Mouse (Mus musculus): ENCODE measurements around the gene Slc11a2. TPM values are rescaled to one million over a fixed set of nuclear protein-coding genes. Genes with fewer than 3 reads are reported as not detected.

Slc11a2 gene
- 10.1 TPM for polyA plus RNA-seq (2014; fragmentation: Illumina TruSeq; extraction: RNeasy Lipid Tissue Mini Kit (QIAGEN cat#74804); ENCODE audit: low read depth, low replicate concordance)

DNA sequence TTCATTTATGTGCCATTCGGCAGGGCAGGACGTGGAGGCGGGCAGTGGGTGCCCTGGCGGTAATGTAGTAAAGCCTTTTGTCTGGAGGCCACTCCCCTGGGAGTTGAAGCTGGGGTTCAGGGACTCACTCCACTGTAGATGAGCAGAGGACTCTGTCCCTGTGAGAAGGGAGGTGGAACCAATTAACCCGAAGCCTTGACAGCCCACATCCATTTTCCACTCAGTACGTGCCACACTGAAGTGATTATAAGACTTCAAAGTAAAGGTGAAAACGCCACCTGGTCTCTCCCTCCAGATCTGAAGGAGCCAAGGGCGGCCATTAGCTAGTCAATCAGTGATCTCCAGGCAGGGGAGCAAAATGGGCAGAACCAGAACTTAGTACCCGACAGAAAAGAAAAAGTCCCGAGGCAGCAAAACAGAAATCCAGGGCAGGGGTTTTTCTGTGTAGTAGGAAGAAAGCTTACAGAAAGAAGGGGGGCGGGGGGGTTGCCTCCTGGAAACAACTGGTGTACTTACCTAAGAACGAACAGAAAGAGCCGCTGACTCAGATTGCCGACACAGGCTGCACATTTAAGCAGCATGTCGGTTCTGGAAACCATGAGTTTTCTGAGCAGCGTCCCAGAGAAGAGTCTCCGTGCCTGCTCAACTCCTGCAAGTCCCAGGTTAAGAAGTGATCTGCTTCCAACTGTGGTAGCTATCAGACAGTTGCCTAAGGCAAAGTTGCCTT lies at the start of gene Slc11a2:
Gene Slc11a2 (minus strand): TSS at position 677 of the 727 bp plus-strand sequence.

DNA sequence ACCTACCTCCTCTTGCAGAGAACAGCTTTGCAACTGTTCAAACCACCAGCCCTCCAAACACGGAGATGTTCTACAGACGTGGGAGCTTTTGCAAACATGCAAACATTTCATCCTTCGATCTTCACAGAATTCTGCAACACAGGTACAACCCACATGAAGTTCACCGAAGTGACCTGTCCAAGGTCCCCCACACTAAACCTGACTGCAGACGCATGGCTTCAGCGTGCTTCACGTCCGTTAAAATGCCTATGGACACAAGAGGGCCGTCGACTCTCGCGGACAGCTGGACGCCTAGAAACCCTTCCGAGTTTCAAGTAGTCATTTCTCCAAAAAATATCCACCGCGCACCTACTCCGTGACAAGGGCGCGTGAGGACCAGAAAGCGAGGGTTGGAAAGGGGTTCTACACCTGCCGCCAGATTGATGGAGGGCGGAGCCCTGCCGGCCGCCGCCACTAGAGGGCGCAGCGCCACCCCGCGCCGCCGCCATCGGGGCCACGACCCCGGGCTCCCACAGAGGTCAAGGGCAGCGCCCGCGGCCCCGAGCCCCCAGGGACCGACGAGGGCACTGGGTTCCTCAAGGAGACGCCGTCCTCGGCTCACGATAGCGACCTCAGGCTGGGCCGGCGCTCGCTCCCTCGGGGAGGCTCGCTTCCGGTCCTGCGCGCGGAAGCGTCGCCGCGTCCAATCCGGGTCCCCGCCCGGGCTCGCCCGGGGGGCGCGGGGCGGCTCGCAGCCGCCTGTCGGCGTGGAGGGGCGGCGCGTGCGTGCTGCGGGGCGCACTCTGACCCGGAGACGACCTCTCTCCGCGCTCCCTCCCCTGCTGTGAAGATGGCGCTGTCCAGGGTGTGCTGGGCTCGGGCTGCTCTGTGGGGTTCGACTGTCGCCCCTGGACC lies 43.7 kb upstream of the Slc11a2 start, which contains the start of gene Letmd1:
Gene Letmd1 (plus strand): TSS at position 729 of the 894 bp plus-strand sequence.

DNA sequence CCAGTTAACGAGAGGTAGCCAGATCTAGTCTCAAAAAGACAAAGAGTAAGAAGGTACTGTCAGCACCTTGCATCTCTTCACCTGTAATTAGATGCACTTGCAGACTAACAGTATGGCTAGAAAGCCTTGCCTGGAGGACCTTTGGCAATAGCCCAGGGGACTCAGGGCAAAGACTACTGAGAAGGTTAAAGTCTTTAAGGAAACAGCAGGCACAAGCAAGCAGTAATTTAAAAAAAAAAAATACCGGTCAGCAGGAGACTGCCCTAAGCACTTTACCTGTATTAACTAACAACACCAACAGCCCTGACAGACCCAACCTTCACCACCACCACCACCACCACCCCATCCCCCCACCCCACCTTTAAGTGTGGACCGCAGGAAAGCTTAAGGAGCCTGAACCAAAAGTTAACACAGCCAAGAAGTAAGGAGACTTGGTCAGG lies 3.1 kb downstream of the Slc11a2 start, which contains the start of gene Gm5475:
Gene Gm5475 (plus strand): TSS at position 390 of the 440 bp plus-strand sequence.

DNA sequence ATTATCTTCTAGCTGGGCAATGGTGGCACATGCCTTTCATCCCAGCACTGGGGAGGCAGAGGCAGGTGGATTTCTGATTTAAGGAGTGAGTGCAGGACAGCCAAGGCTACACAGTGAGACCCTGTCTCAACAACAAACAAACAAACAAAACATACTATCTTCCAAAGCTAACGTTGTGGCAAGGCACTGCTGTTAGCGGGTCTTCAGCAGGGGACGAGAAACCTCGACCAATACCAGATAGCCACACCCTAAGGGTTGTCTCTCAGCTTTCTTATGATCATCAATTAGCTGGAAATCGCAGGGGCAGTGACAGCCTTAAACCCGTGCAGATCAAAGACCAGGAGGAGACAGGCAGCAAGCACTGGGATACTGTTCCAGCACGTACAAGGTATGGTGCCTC lies 60.6 kb downstream of the Slc11a2 start, which contains the start of gene Higd1c:
Gene Higd1c (plus strand): TSS at position 301 of the 400 bp plus-strand sequence.

GRCm38 (mm10) chr15:100352711-100353250 lies 72.1 kb downstream of the Slc11a2 start, which contains the start of the genes Methig1 and Mettl7a2:
TSS of gene Methig1 (plus strand) at chr15:100353149.
TSS of gene Mettl7a2 (plus strand) at chr15:100353200.

Other genes with a start within 250 kb of the Slc11a2 start
- 89.0 TPM for gene Atf1, start 197.3 kb downstream of the Slc11a2 start, polyA plus RNA-seq (2014; fragmentation: Illumina TruSeq; extraction: RNeasy Lipid Tissue Mini Kit (QIAGEN cat#74804); ENCODE audit: low read depth, low replicate concordance)
- gene Tmprss12, start 144.2 kb downstream of the Slc11a2 start, polyA plus RNA-seq (2014; fragmentation: Illumina TruSeq; extraction: RNeasy Lipid Tissue Mini Kit (QIAGEN cat#74804); ENCODE audit: low read depth, low replicate concordance): 0.88 TPM
- gene Mettl7a1, start 120.9 kb downstream of the Slc11a2 start, polyA plus RNA-seq (2014; fragmentation: Illumina TruSeq; extraction: RNeasy Lipid Tissue Mini Kit (QIAGEN cat#74804); ENCODE audit: low read depth, low replicate concordance): 253 TPM
- 3.3 TPM for gene Mettl7a3, start 90.1 kb downstream of the Slc11a2 start, polyA plus RNA-seq (2014; fragmentation: Illumina TruSeq; extraction: RNeasy Lipid Tissue Mini Kit (QIAGEN cat#74804); ENCODE audit: low read depth, low replicate concordance)
- gene Methig1, start 71.9 kb downstream of the Slc11a2 start, polyA plus RNA-seq (2014; fragmentation: Illumina TruSeq; extraction: RNeasy Lipid Tissue Mini Kit (QIAGEN cat#74804); ENCODE audit: low read depth, low replicate concordance): 2.1 TPM
- 33.1 TPM for gene Mettl7a2, start 71.9 kb downstream of the Slc11a2 start, polyA plus RNA-seq (2014; fragmentation: Illumina TruSeq; extraction: RNeasy Lipid Tissue Mini Kit (QIAGEN cat#74804); ENCODE audit: low read depth, low replicate concordance)
- not detected for gene Higd1c, start 60.5 kb downstream of the Slc11a2 start, polyA plus RNA-seq (2014; fragmentation: Illumina TruSeq; extraction: RNeasy Lipid Tissue Mini Kit (QIAGEN cat#74804); ENCODE audit: low read depth, low replicate concordance)
- gene Gm5475, start 2.9 kb downstream of the Slc11a2 start, polyA plus RNA-seq (2014; fragmentation: Illumina TruSeq; extraction: RNeasy Lipid Tissue Mini Kit (QIAGEN cat#74804); ENCODE audit: low read depth, low replicate concordance): not detected
- gene Letmd1, start 44.0 kb upstream of the Slc11a2 start, polyA plus RNA-seq (2014; fragmentation: Illumina TruSeq; extraction: RNeasy Lipid Tissue Mini Kit (QIAGEN cat#74804); ENCODE audit: low read depth, low replicate concordance): 18.0 TPM
- 1.7 TPM for gene Csrnp2, start 70.4 kb upstream of the Slc11a2 start, polyA plus RNA-seq (2014; fragmentation: Illumina TruSeq; extraction: RNeasy Lipid Tissue Mini Kit (QIAGEN cat#74804); ENCODE audit: low read depth, low replicate concordance)
- gene Tfcp2, start 126.9 kb upstream of the Slc11a2 start, polyA plus RNA-seq (2014; fragmentation: Illumina TruSeq; extraction: RNeasy Lipid Tissue Mini Kit (QIAGEN cat#74804); ENCODE audit: low read depth, low replicate concordance): 6.2 TPM
- 2.3 TPM for gene Pou6f1, start 174.9 kb upstream of the Slc11a2 start, polyA plus RNA-seq (2014; fragmentation: Illumina TruSeq; extraction: RNeasy Lipid Tissue Mini Kit (QIAGEN cat#74804); ENCODE audit: low read depth, low replicate concordance)
- gene Dazap2, start 190.3 kb upstream of the Slc11a2 start, polyA plus RNA-seq (2014; fragmentation: Illumina TruSeq; extraction: RNeasy Lipid Tissue Mini Kit (QIAGEN cat#74804); ENCODE audit: low read depth, low replicate concordance): 308 TPM
- gene Smagp, start 211.9 kb upstream of the Slc11a2 start, polyA plus RNA-seq (2014; fragmentation: Illumina TruSeq; extraction: RNeasy Lipid Tissue Mini Kit (QIAGEN cat#74804); ENCODE audit: low read depth, low replicate concordance): 5.6 TPM
- gene Bin2, start 244.5 kb upstream of the Slc11a2 start, polyA plus RNA-seq (2014; fragmentation: Illumina TruSeq; extraction: RNeasy Lipid Tissue Mini Kit (QIAGEN cat#74804); ENCODE audit: low read depth, low replicate concordance): 2.3 TPM